Mouse (Mus musculus): ENCODE measurements around the gene Cct8. TPM values are rescaled to one million over a fixed set of nuclear protein-coding genes. Genes with fewer than 3 reads are reported as not detected.

Gene Cct8
- 614 and 690 TPM in 2 replicates for polyA plus RNA-seq (2014; fragmentation: Nextera tagmentation; extraction: Ambion mirVana)

DNA sequence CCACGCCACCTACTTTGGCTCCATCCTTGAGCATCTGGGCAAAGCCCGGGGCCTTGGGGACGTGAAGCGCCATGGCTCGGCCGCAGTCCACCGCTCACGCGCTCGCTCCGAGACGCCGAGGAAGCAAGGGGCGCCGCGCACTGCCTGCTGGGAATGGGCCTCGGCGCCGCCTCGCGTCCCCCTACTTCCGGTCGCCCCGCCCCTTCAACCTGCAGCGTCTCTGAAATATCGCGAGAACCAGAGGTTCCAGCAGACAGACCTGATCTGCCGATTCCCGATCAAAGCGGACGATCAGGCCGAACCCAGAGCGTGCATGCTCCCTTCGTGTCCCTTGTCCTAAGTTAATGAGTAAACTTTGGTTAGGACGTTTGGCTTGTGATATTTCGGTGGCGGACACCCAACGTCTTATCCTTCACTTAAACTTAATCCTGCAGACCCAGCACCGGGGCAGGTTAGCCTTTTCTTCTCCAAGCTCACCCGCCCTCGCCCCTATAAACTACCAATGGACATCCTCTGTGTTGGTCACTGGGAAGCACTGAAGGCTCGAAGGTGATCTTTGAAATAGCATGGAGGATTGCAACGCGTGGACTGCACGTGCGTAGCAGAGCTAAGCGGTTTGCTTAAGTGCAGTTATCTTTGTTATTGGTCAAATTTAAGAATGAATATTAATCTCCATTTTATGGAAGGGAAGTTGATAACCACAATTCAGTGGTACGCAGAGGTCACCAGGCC is at the start of gene Cct8:
Gene Cct8, minus strand, starts transcription at position 158 of the 732 bp plus-strand sequence.
- ATAC-seq (replicated peaks; ENCODE audit: low FRiP score), result peak; percentile 91
- Histone ChIP-seq H3K9me3 (ENCODE audit: control insufficient read depth, low read length) (no peaks in the 10 kb centered on the region), H3K4me1 (replicated peaks; ENCODE audit: control insufficient read depth, insufficient read depth, low read length) (peaks cover 8% of the 10 kb centered on the region; the same call in 1 of the 2 replicates), H3K4me2 (peak within 1 kb of the TSS; percentile 89), H3K9ac (ENCODE audit: low read depth, low read length) (peak within 1 kb of the TSS; percentile 99), H3K4me3 (ENCODE audit: low read depth, low read length) (peak within 1 kb of the TSS; percentile 82), H3K36me3 (ENCODE audit: control insufficient read depth, insufficient read depth, low read length) (peaks cover 12% of the 10 kb centered on the region), H3K27me3 (replicated peaks; ENCODE audit: control insufficient read depth, insufficient read depth, low read length) (no peaks in the 10 kb centered on the region), H3K27ac (ENCODE audit: low read depth, low read length) (peak within 1 kb of the TSS; percentile 80)
- DNase-seq (ENCODE audit: low spot score), result peak; percentile 97
- under 1% methylated on average over 48 of the region's 48 CpGs for WGBS

DNA sequence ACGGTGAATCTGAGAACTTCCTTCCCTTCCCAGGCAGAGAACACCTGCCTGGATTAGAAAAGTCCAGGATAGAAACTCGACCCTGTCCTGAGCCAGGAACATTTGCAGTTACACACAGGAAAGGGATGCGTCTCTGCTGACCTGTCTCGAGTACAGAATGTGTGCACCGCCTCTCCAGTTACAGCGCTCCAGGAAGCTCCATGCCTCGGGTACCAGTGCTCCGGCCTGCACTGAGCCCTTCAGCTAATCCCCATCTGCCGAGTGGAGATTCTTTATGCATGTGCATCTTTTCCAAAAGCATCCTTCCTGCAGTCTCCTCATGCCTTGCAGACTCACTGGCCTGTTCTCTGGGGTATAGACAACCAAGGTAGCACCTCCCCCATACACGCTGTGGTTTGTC is 33.1 kb upstream of the Cct8 start:
- DNase-seq (ENCODE audit: low spot score), result no peak
- Histone ChIP-seq H3K9me3 (ENCODE audit: control insufficient read depth, low read length) (no peaks in the 10 kb centered on the region), H3K4me1 (replicated peaks; ENCODE audit: control insufficient read depth, insufficient read depth, low read length) (no peaks in the 10 kb centered on the region), H3K27ac (ENCODE audit: low read depth, low read length) (no peak overlapping the region), H3K27me3 (replicated peaks; ENCODE audit: control insufficient read depth, insufficient read depth, low read length) (no peaks in the 10 kb centered on the region), H3K4me3 (ENCODE audit: low read depth, low read length) (no peak overlapping the region), H3K9ac (ENCODE audit: low read depth, low read length) (no peak overlapping the region), H3K36me3 (ENCODE audit: control insufficient read depth, insufficient read depth, low read length) (no peaks in the 10 kb centered on the region), H3K4me2 (no peak overlapping the region)
- 71% methylated on average over 10 of the region's 10 CpGs for WGBS
- no peak for ATAC-seq (replicated peaks; ENCODE audit: low FRiP score)

DNA sequence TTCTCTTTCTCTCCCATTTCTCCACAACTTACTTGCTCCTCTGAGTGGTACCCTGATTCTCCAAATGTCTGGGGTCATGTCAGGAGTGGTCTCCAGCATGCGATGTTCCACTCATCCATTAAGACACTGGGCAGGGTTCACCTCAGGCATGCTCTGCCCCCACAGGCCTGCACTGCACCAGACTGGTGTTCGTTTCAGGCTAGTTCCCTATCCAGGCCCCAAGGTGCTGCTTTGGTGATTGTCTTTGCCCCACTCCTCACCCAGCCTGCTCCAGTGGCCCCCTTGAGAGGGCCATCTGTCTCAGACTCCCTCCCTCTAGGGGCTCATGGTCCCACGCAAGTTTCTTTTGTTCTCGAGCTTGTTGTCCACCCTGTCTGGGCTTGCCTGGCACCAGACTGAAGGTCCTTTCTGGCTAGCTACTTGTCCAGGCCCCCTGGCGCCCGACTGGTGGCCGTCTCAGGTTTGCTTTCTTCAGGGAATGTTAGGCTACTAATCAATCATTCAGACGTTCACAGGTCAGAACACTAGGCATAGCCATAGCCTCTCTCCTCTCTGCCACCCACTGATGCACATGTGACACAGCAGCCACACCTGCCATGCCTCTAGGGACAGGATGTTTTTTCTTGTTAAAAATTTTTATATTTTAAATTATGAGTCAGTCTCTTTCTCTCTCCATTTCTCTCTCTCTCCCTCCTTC is 32.0 kb upstream of the Cct8 start:
- Histone ChIP-seq H3K27ac (ENCODE audit: low read depth, low read length) (no peak overlapping the region), H3K4me3 (ENCODE audit: low read depth, low read length) (no peak overlapping the region), H3K4me1 (replicated peaks; ENCODE audit: control insufficient read depth, insufficient read depth, low read length) (no peaks in the 10 kb centered on the region), H3K27me3 (replicated peaks; ENCODE audit: control insufficient read depth, insufficient read depth, low read length) (no peaks in the 10 kb centered on the region), H3K9me3 (ENCODE audit: control insufficient read depth, low read length) (no peaks in the 10 kb centered on the region), H3K36me3 (ENCODE audit: control insufficient read depth, insufficient read depth, low read length) (no peaks in the 10 kb centered on the region), H3K9ac (ENCODE audit: low read depth, low read length) (no peak overlapping the region), H3K4me2 (no peak overlapping the region)
- 65% methylated on average over 8 of the region's 8 CpGs for WGBS
- DNase-seq (ENCODE audit: low spot score) (no peak), ATAC-seq (replicated peaks; ENCODE audit: low FRiP score) (no peak)

DNA sequence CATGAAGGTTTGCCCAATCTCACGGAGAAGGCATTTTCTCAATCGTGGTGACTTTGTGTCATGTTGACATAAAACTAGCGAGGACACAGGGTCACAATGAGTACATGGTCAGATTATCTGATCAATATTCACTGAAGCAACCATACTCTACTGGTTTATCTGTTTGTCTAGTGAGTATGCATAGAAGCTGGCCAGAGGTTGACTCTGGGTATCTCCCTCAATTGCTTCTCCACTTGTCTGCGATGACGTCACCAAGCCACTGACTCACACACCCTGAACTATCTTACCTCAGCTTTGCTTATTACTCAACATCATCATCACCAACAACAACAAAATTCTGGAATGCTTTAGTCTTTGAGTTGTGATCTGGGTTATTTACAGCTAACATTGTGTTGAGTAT is 28.6 kb upstream of the Cct8 start:
- no peak overlapping the region for H3K4me3 ChIP-seq (ENCODE audit: low read depth, low read length)
- no peaks in the 10 kb centered on the region for H3K4me1 ChIP-seq (replicated peaks; ENCODE audit: control insufficient read depth, insufficient read depth, low read length)
- H3K27ac ChIP-seq (ENCODE audit: low read depth, low read length), result no peak overlapping the region
- 65% methylated on average over 5 of the region's 5 CpGs for WGBS
- H3K9me3 ChIP-seq (ENCODE audit: control insufficient read depth, low read length), result no peaks in the 10 kb centered on the region
- no peak overlapping the region for H3K4me2 ChIP-seq
- no peaks in the 10 kb centered on the region for H3K36me3 ChIP-seq (ENCODE audit: control insufficient read depth, insufficient read depth, low read length)
- H3K27me3 ChIP-seq (replicated peaks; ENCODE audit: control insufficient read depth, insufficient read depth, low read length), result no peaks in the 10 kb centered on the region
- DNase-seq (ENCODE audit: low spot score), result no peak
- ATAC-seq (replicated peaks; ENCODE audit: low FRiP score), result no peak; the same call in 1 of the 2 replicates
- H3K9ac ChIP-seq (ENCODE audit: low read depth, low read length), result no peak overlapping the region

DNA sequence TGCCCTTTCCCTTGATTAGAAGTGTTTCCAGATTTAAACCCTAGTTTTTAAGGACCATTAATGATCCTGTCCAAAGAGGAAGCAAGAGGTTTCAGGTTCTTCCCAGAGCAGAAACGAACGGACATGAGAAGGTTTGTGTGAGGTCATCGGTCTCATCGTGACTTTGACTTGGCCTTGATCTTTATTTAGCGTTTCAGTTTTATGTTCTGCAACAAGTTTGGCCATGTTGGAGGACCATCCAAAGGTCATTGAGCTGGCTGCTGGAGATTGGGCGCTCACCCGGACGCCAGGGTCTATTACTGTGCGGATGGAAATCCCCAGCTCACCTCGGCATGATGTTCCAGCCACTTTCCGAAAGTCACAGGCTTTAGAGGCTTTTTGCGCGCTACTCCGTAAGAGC is 16.7 kb upstream of the Cct8 start:
- H3K36me3 ChIP-seq (ENCODE audit: control insufficient read depth, insufficient read depth, low read length), result no peaks in the 10 kb centered on the region
- H3K4me3 ChIP-seq (ENCODE audit: low read depth, low read length), result no peak overlapping the region
- no peak for DNase-seq (ENCODE audit: low spot score)
- H3K9ac ChIP-seq (ENCODE audit: low read depth, low read length), result no peak overlapping the region
- H3K4me2 ChIP-seq, result no peak overlapping the region
- H3K27ac ChIP-seq (ENCODE audit: low read depth, low read length), result no peak overlapping the region
- no peaks in the 10 kb centered on the region for H3K4me1 ChIP-seq (replicated peaks; ENCODE audit: control insufficient read depth, insufficient read depth, low read length)
- no peak for ATAC-seq (replicated peaks; ENCODE audit: low FRiP score)
- no peaks in the 10 kb centered on the region for H3K9me3 ChIP-seq (ENCODE audit: control insufficient read depth, low read length)
- 90% methylated on average over 14 of the region's 14 CpGs for WGBS
- no peaks in the 10 kb centered on the region for H3K27me3 ChIP-seq (replicated peaks; ENCODE audit: control insufficient read depth, insufficient read depth, low read length)

DNA sequence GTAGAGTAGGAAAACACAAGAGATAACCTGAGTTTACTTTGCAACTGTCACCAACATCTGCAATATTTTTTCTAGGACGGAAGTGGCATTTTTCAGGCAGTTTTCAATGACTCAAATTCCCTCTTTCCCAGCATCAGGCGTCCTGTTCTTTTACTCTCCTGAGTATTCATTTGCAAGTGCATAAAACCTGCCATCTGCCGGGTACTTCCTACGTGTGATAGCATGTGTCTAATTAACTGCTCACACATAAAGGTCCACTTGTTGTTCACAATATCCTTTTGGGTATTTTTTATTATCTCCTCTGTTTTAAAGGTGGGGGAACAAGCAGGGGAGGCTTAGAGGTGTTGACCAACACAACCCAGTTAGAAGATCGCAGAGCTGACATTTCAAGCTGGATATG is 16.0 kb upstream of the Cct8 start:
- Histone ChIP-seq H3K4me3 (ENCODE audit: low read depth, low read length) (no peak overlapping the region), H3K36me3 (ENCODE audit: control insufficient read depth, insufficient read depth, low read length) (no peaks in the 10 kb centered on the region), H3K9ac (ENCODE audit: low read depth, low read length) (no peak overlapping the region), H3K4me1 (replicated peaks; ENCODE audit: control insufficient read depth, insufficient read depth, low read length) (no peaks in the 10 kb centered on the region), H3K9me3 (ENCODE audit: control insufficient read depth, low read length) (no peaks in the 10 kb centered on the region), H3K27me3 (replicated peaks; ENCODE audit: control insufficient read depth, insufficient read depth, low read length) (no peaks in the 10 kb centered on the region), H3K4me2 (no peak overlapping the region), H3K27ac (ENCODE audit: low read depth, low read length) (no peak overlapping the region)
- 72% methylated on average over 5 of the region's 5 CpGs for WGBS
- no peak for ATAC-seq (replicated peaks; ENCODE audit: low FRiP score)
- DNase-seq (ENCODE audit: low spot score), result no peak

DNA sequence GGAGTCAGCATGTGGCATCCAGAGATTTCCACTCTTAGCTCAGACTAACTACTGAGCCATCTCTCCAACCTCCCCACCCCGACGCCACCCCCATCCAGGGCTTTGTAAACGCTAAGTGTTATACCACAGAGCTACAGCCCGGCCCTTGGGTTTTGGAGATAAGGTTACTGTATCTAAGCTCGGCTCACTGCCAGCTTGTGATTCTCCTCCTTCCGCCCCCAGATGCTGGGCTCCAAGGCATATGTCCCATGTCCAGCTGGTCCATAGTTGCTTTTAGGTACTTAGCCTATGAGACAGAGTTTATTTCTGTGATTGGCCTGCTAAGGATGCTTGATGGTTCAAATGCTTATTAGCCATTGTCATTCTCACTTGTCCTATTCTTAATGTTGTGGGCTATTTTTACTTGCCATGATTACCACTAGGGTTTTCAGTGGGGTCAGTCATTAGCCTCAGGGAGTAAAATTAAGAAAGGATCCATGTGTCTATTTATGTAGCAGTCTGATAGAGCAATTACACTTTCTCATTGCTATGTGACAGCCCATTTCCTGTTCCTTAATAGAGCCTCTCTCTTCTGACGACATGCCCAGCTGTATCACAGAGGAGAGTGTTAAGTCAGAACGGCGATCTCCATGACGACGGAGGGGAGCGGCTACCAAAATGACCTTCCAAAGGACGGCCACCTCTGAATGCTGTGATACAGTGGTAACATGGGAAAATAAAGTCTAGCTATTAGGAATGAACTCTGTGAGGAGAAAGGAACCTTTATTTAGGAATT is 5.8 kb upstream of the Cct8 start:
- WGBS, result 38% methylated on average over 13 of the region's 13 CpGs
- ATAC-seq (replicated peaks; ENCODE audit: low FRiP score) (peak; percentile 81), DNase-seq (ENCODE audit: low spot score) (peak; percentile 51)
- Histone ChIP-seq H3K4me2 (no peak overlapping the region), H3K27me3 (replicated peaks; ENCODE audit: control insufficient read depth, insufficient read depth, low read length) (no peaks in the 10 kb centered on the region), H3K4me3 (ENCODE audit: low read depth, low read length) (no peak overlapping the region), H3K9ac (ENCODE audit: low read depth, low read length) (no peak overlapping the region), H3K9me3 (ENCODE audit: control insufficient read depth, low read length) (no peaks in the 10 kb centered on the region), H3K36me3 (ENCODE audit: control insufficient read depth, insufficient read depth, low read length) (no peaks in the 10 kb centered on the region), H3K4me1 (replicated peaks; ENCODE audit: control insufficient read depth, insufficient read depth, low read length) (peaks cover 9% of the 10 kb centered on the region), H3K27ac (ENCODE audit: low read depth, low read length) (no peak overlapping the region)

DNA sequence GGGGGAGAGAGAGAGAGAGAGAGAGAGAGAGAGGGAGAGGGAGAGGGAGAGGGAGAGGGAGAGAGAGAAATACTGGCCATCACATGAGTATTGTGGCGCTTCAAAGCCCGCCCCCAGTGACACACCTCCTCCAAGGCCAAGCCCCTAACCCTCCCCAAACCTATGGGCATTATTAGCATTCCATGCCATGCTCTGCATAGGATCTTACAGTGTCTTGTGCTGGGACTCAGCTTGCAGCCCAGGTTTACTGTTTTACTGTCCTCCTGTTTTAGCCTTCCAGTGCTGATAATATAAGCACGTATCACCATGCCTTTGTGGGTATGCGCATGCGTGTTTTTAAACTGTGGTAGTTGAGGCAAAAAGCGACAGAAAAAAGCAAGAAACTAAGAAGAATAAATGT is 3.9 kb upstream of the Cct8 start:
- Histone ChIP-seq H3K9ac (ENCODE audit: low read depth, low read length) (no peak overlapping the region), H3K4me1 (replicated peaks; ENCODE audit: control insufficient read depth, insufficient read depth, low read length) (peaks cover 10% of the 10 kb centered on the region), H3K9me3 (ENCODE audit: control insufficient read depth, low read length) (no peaks in the 10 kb centered on the region), H3K4me3 (ENCODE audit: low read depth, low read length) (no peak overlapping the region), H3K27ac (ENCODE audit: low read depth, low read length) (no peak overlapping the region), H3K27me3 (replicated peaks; ENCODE audit: control insufficient read depth, insufficient read depth, low read length) (no peaks in the 10 kb centered on the region), H3K4me2 (no peak overlapping the region), H3K36me3 (ENCODE audit: control insufficient read depth, insufficient read depth, low read length) (no peaks in the 10 kb centered on the region)
- DNase-seq (ENCODE audit: low spot score), result no peak
- no peak for ATAC-seq (replicated peaks; ENCODE audit: low FRiP score)
- WGBS, result 70% methylated on average over 6 of the region's 6 CpGs
